In genomic region chr12:44209824-44210752, GRCm38 (mm10) we compare ENCODE assay signal across 7 mouse cellular contexts. TPM values are rescaled to one million over a fixed set of nuclear protein-coding genes. Genes with fewer than 3 reads are reported as not detected.
DNase-seq lines count a peak whose midpoint lies in the region; ATAC-seq lines count a peak whose summit lies in the region.

TSS of gene Dnajb9 (minus strand) at chr12:44210326.

- peak within 1 kb of the TSS; percentile 83 for H3K27ac ChIP-seq in embryonic facial prominence, embryonic 12.5 days
- peak within 1 kb of the TSS; percentile 59 for H3K27ac ChIP-seq in limb, embryonic 11.5 days (replicated peaks; ENCODE audit: low read depth, low read length)
- H3K27ac ChIP-seq in midbrain, embryonic 14.5 days (replicated peaks; ENCODE audit: low read depth, low read length): peak within 1 kb of the TSS; percentile 85

- DNase-seq in adrenal gland, postnatal 25 days: peak; percentile 99
- DNase-seq in heart, adult 11 months: peak; percentile 100
- DNase-seq in kidney, adult 18-20 months: peak; percentile 100
- DNase-seq in limb, embryonic 11.5 days (ENCODE audit: low spot score): peak; percentile 99
- peak; percentile 100 for DNase-seq in midbrain, embryonic 14.5 days
- DNase-seq in spleen, adult 18-20 months: peak; percentile 99

- under 1% methylated on average over 77 of the region's 77 CpGs for WGBS in embryonic facial prominence, embryonic 12.5 days
- under 1% methylated on average over 77 of the region's 77 CpGs for WGBS in limb, embryonic 11.5 days
- WGBS in midbrain, embryonic 14.5 days: under 1% methylated on average over 77 of the region's 77 CpGs

- peak; percentile 99 for ATAC-seq in embryonic facial prominence, embryonic 12.5 days (ENCODE audit: insufficient number of reproducible peaks, insufficient read depth, low FRiP score, low TSS enrichment)
- peak; percentile 99 for ATAC-seq in limb, embryonic 11.5 days (ENCODE audit: insufficient number of reproducible peaks, low FRiP score, low TSS enrichment, low read depth)
- ATAC-seq in midbrain, embryonic 14.5 days (ENCODE audit: low FRiP score, low TSS enrichment): peak; percentile 99

- H3K4me3 ChIP-seq in embryonic facial prominence, embryonic 12.5 days: peak within 1 kb of the TSS; percentile 98
- H3K4me3 ChIP-seq in limb, embryonic 11.5 days (ENCODE audit: low read depth, low read length): peak within 1 kb of the TSS; percentile 95
- H3K4me3 ChIP-seq in midbrain, embryonic 14.5 days (replicated peaks; ENCODE audit: low read depth, low read length): peak within 1 kb of the TSS; percentile 95

- peaks cover 3% of the 10 kb centered on the region for H3K36me3 ChIP-seq in embryonic facial prominence, embryonic 12.5 days
- H3K36me3 ChIP-seq in limb, embryonic 11.5 days (ENCODE audit: control insufficient read depth, insufficient read depth, low read length): no peaks in the 10 kb centered on the region
- peaks cover 9% of the 10 kb centered on the region; the same call in 1 of the 2 replicates for H3K36me3 ChIP-seq in midbrain, embryonic 14.5 days (ENCODE audit: control insufficient read depth, insufficient read depth, low read length)

- peak within 1 kb of the TSS; percentile 85 for H3K9ac ChIP-seq in embryonic facial prominence, embryonic 12.5 days
- H3K9ac ChIP-seq in limb, embryonic 11.5 days (ENCODE audit: low read length): peak within 1 kb of the TSS; percentile 86
- H3K9ac ChIP-seq in midbrain, embryonic 14.5 days (replicated peaks; ENCODE audit: low read length): peak within 1 kb of the TSS; percentile 81

- no peaks in the 10 kb centered on the region for H3K27me3 ChIP-seq in embryonic facial prominence, embryonic 12.5 days
- H3K27me3 ChIP-seq in limb, embryonic 11.5 days (ENCODE audit: control insufficient read depth, insufficient read depth, low read length): no peaks in the 10 kb centered on the region
- H3K27me3 ChIP-seq in midbrain, embryonic 14.5 days (ENCODE audit: control insufficient read depth, insufficient read depth, low read length): no peaks in the 10 kb centered on the region

- H3K4me2 ChIP-seq in embryonic facial prominence, embryonic 12.5 days (replicated peaks): peak within 1 kb of the TSS; percentile 68
- H3K4me2 ChIP-seq in limb, embryonic 11.5 days (ENCODE audit: low read depth, severe bottlenecking): peak within 1 kb of the TSS; percentile 60
- peak within 1 kb of the TSS; percentile 87 for H3K4me2 ChIP-seq in midbrain, embryonic 14.5 days (ENCODE audit: low read length)

- H3K4me1 ChIP-seq in embryonic facial prominence, embryonic 12.5 days: peaks cover 8% of the 10 kb centered on the region
- no peaks in the 10 kb centered on the region for H3K4me1 ChIP-seq in limb, embryonic 11.5 days (ENCODE audit: control insufficient read depth, insufficient read depth, low read length)
- peaks cover 13% of the 10 kb centered on the region for H3K4me1 ChIP-seq in midbrain, embryonic 14.5 days (ENCODE audit: control insufficient read depth, insufficient read depth, low read length)

- H3K9me3 ChIP-seq in embryonic facial prominence, embryonic 12.5 days: no peaks in the 10 kb centered on the region
- no peaks in the 10 kb centered on the region for H3K9me3 ChIP-seq in limb, embryonic 11.5 days (ENCODE audit: control insufficient read depth, low read length)
- no peaks in the 10 kb centered on the region for H3K9me3 ChIP-seq in midbrain, embryonic 14.5 days (ENCODE audit: control insufficient read depth, low read length)

RNA-seq across cellular contexts. Expression of gene Dnajb9, which starts in this region (rescaled TPM):
- 37.0 and 37.7 TPM in 2 replicates for total RNA-seq in adrenal gland, postnatal 25 days (2021)
- polyA plus RNA-seq in embryonic facial prominence, embryonic 12.5 days (2016; fragmentation: Nextera tagmentation; extraction: Ambion mirVana): 24.0 and 25.2 TPM in 2 replicates
- 19.6 and 20.3 TPM in 2 replicates for polyA plus RNA-seq in limb, embryonic 11.5 days (2014; fragmentation: Nextera tagmentation; extraction: Ambion mirVana)
- polyA plus RNA-seq in midbrain, embryonic 14.5 days (2014; fragmentation: Nextera tagmentation; extraction: Ambion mirVana): 35.0 and 41.3 TPM in 2 replicates

Comparison
In these comparisons a context has a peak if more than half of its experiments do, and no peak if none do; other contexts are left out.
1. Peak in every context shown above with its lines: DNase-seq, ATAC-seq, H3K4me3 ChIP-seq and H3K27ac ChIP-seq.